Mouse (Mus musculus) heart, embryonic 16.5 days (tissue): ENCODE data around the gene Ndufs6. TPM values are rescaled to one million over a fixed set of nuclear protein-coding genes. Genes with fewer than 3 reads are reported as not detected.

Source experiments
- ATAC-seq: fragments of 200-750 bp; cut with Nextera tagmentation; replicated peaks from 2 replicates; pipeline ENCODE4 v1.8.0; 2017; ENCODE audit warnings: moderate number of reproducible peaks; ENCODE audit not compliant: insufficient read depth, low FRiP score; ENCODE audit errors: extremely low read depth
- H3K27ac ChIP-seq: fragments of 300-500 bp; sonication (generic); 2 replicates; pipeline ENCODE4 v1.5.1; 2014; ENCODE audit warnings: mild to moderate bottlenecking, low read length, control low read depth, moderate library complexity
- H3K27me3 ChIP-seq: fragments of 300-500 bp; sonication (generic); 2 replicates; pipeline ENCODE4 v1.6.1; 2014; ENCODE audit warnings: low read length, mixed read lengths; ENCODE audit not compliant: control insufficient read depth, insufficient read depth
- H3K36me3 ChIP-seq: fragments of 300-500 bp; sonication (generic); 2 replicates; pipeline ENCODE4 v1.6.1; 2014; ENCODE audit not compliant: control insufficient read depth, insufficient read depth
- H3K4me1 ChIP-seq: fragments of 300-500 bp; sonication (generic); 2 replicates; pipeline ENCODE4 v1.6.1; 2014; ENCODE audit warnings: low read length, mixed read lengths; ENCODE audit not compliant: control insufficient read depth, insufficient read depth
- H3K4me2 ChIP-seq: fragments of 300-500 bp; sonication (generic); 2 replicates; pipeline ENCODE4 v1.6.1; 2014; ENCODE audit warnings: low read depth, mild to moderate bottlenecking, control low read depth, low read length
- H3K4me3 ChIP-seq: fragments of 300-500 bp; sonication (generic); 2 replicates; pipeline ENCODE4 v1.5.1; 2014; ENCODE audit warnings: mild to moderate bottlenecking, control low read depth, low read length
- H3K9ac ChIP-seq: fragments of 300-500 bp; sonication (generic); 2 replicates; pipeline ENCODE4 v1.6.1; 2014; ENCODE audit warnings: low read length, control low read depth
- H3K9me3 ChIP-seq: fragments of 300-500 bp; sonication (generic); replicated peaks from 2 replicates; pipeline ENCODE4 v1.6.1; 2016; ENCODE audit warnings: low read length; ENCODE audit not compliant: control insufficient read depth
- WGBS: fragments of 180-500 bp; shearing (Covaris S2); extraction: QIAGEN DNeasy Blood & Tissue Kit; methylation state at CpG from one replicate; pipeline ENCODE4 v1.1.7; 2014; 5-methylcytosine and 5-hydroxymethylcytosine counted together
- polyA plus RNA-seq: library from polyadenylated mRNA; unstranded; fragments of >200 nt; fragmentation: Nextera tagmentation; extraction: Ambion mirVana; gene quantifications from 2 replicates; pipeline ENCODE4 v1.2.1, GENCODE M21; 2015

The Ndufs6 gene
- polyA plus RNA-seq, 1 experiment from 2014 or later, result 798 TPM

- H3K36me3 ChIP-seq, result no peaks in the 10 kb centered on the region; the same call in 1 of the 2 replicates
- WGBS, result 59% methylated on average over 6 of the region's 6 CpGs
- ATAC-seq, result peak; percentile 62
- H3K4me2 ChIP-seq, result no peak overlapping the region
- peak overlapping the region; percentile 50 for H3K9ac ChIP-seq
- peak overlapping the region; percentile 80 for H3K27ac ChIP-seq
- peaks cover 4% of the 10 kb centered on the region; the same call in 1 of the 2 replicates for H3K9me3 ChIP-seq
- no peak overlapping the region for H3K4me3 ChIP-seq
- H3K4me1 ChIP-seq, result peaks cover 30% of the 10 kb centered on the region
- no peaks in the 10 kb centered on the region for H3K27me3 ChIP-seq
Measured at GRCm38 (mm10) chr13:73290206-73290605, 38.1 kb downstream of the Ndufs6 start.

DNA sequence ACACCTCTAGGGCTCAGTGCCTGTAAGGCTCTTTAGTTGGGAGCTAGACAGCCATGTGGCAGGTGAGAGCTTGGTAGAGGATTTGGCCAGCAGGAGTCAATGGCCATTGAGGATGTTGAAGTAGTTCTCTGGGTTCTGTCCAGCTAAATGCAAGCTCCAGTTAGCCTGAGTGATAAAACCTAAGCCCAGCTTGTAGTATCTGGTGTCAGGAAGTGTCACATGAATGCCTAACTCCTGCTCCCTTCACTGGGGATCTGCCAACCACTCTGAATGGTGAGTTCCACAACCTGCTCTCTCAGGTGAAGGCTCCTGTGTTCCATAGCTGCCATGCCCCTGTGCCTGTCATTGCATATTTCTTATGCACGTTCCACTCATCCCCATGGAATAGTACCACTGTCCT, 44.8 kb downstream of the Ndufs6 start:
- H3K4me1 ChIP-seq, result peaks cover 26% of the 10 kb centered on the region
- peak overlapping the region; percentile 68 for H3K27ac ChIP-seq
- no peak overlapping the region for H3K4me3 ChIP-seq
- H3K9ac ChIP-seq, result no peak overlapping the region
- 69% methylated on average over 1 of the region's 1 CpGs for WGBS
- H3K36me3 ChIP-seq, result no peaks in the 10 kb centered on the region
- ATAC-seq, result no peak
- no peaks in the 10 kb centered on the region for H3K9me3 ChIP-seq
- H3K27me3 ChIP-seq, result no peaks in the 10 kb centered on the region
- no peak overlapping the region for H3K4me2 ChIP-seq

DNA sequence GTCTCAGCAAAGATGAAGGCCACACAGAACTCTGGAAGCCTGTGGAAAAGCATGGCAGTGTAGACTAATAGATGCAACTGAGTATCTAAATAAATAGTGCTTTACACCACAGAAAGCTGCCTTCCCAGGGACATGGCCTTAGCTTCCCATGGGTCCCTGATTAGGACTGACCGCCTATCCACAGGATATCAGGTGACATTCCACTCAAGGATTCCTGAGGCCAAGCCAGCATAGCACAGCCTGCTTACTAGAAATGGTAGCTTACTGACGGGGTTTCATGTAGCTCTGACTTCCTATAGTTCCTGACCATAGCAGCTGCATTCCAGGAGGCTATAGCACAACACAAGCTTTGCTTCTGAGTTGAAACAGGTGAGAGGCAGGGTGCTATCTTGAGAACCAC, 45.9 kb downstream of the Ndufs6 start:
- Histone ChIP-seq H3K27ac (peak overlapping the region; percentile 68), H3K4me2 (no peak overlapping the region), H3K4me1 (peaks cover 24% of the 10 kb centered on the region), H3K4me3 (no peak overlapping the region), H3K36me3 (no peaks in the 10 kb centered on the region), H3K9ac (no peak overlapping the region), H3K27me3 (no peaks in the 10 kb centered on the region), H3K9me3 (no peaks in the 10 kb centered on the region)
- peak; percentile 67; the same call in 1 of the 2 replicates for ATAC-seq
- 38% methylated on average over 2 of the region's 2 CpGs for WGBS

GRCm38 (mm10) chr13:73279196-73279595, 49.1 kb downstream of the Ndufs6 start:
- Histone ChIP-seq H3K9ac (no peak overlapping the region), H3K27ac (no peak overlapping the region), H3K4me2 (no peak overlapping the region), H3K36me3 (no peaks in the 10 kb centered on the region), H3K27me3 (peaks cover under 1% of the 10 kb centered on the region; the same call in 1 of the 2 replicates), H3K4me3 (no peak overlapping the region), H3K9me3 (no peaks in the 10 kb centered on the region), H3K4me1 (peaks cover 40% of the 10 kb centered on the region)
- WGBS, result 93% methylated on average over 1 of the region's 1 CpGs
- no peak for ATAC-seq

- Histone ChIP-seq H3K4me3 (no peak overlapping the region), H3K4me2 (no peak overlapping the region), H3K27ac (peak overlapping the region; percentile 86), H3K9ac (no peak overlapping the region), H3K36me3 (no peaks in the 10 kb centered on the region), H3K4me1 (peaks cover 38% of the 10 kb centered on the region), H3K27me3 (peaks cover 15% of the 10 kb centered on the region; the same call in 1 of the 2 replicates), H3K9me3 (no peaks in the 10 kb centered on the region)
- no peak for ATAC-seq
- WGBS, result 23% methylated on average over 1 of the region's 1 CpGs
Measured at GRCm38 (mm10) chr13:73277797-73278196, 50.5 kb downstream of the Ndufs6 start.

DNA sequence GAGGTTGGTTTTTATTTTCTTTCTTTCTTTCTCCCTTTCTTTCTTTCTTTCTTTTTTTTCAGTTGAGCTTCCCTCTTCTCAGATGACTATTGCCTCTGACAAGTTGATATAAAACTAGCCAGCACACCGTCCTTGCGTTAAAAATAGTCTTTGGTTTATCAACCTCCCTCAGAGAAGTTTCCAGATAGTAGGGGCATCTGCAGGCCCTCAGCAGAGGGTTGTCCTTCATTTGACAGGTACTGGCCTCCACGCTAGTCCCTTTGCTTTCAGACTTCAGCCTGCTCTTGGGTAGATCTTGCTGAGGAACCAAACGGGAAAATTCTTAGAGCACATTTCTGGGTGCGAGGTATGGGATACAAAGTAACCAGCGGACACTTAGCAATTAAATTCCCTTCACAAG, 51.0 kb downstream of the Ndufs6 start:
- peak overlapping the region; percentile 86 for H3K27ac ChIP-seq

DNA sequence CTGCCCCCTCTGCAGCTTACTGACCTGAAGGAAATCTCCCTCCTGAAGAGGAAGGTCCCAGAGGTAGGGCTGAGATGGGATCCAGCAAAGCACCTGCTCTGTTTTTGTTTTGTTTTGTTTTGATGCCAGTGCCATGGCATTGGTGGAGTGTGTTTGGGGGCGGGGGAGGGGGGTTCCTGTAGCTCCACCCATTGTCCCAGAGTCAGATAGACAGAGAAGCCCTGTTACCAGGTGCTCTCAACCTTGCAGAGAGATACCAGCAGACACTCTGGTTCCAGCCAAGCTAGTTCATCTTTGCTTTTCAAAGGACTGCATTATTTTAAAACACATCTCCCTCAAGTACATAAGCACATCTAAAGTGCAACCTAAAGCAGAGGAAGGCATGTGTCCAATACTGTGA, 54.8 kb downstream of the Ndufs6 start:
- ATAC-seq, result no peak
- Histone ChIP-seq H3K9me3 (no peaks in the 10 kb centered on the region), H3K4me2 (no peak overlapping the region), H3K36me3 (0 out of 2 replicates have a peak, but pooled peaks cover 2% of the 10 kb centered on the region), H3K4me1 (peaks cover 65% of the 10 kb centered on the region), H3K4me3 (no peak overlapping the region), H3K27me3 (peaks cover 53% of the 10 kb centered on the region), H3K27ac (no peak overlapping the region; the same call in 1 of the 2 replicates), H3K9ac (no peak overlapping the region)
- 40% methylated on average over 1 of the region's 1 CpGs for WGBS

More for the DNA sequence above, 51.0 kb downstream of the Ndufs6 start:
- H3K9ac ChIP-seq, result no peak overlapping the region
- no peaks in the 10 kb centered on the region for H3K36me3 ChIP-seq
- 36% methylated on average over 6 of the region's 6 CpGs for WGBS
- peak; percentile 73 for ATAC-seq
- no peak overlapping the region for H3K4me2 ChIP-seq
- peaks cover 19% of the 10 kb centered on the region; the same call in 1 of the 2 replicates for H3K27me3 ChIP-seq
- no peaks in the 10 kb centered on the region for H3K9me3 ChIP-seq
- peaks cover 36% of the 10 kb centered on the region for H3K4me1 ChIP-seq
- H3K4me3 ChIP-seq, result no peak overlapping the region

- Histone ChIP-seq H3K27me3 (peaks cover 60% of the 10 kb centered on the region), H3K36me3 (0 out of 2 replicates have a peak, but pooled peaks cover 2% of the 10 kb centered on the region), H3K4me3 (no peak overlapping the region), H3K9ac (peak overlapping the region; percentile 78), H3K9me3 (no peaks in the 10 kb centered on the region), H3K4me1 (peaks cover 66% of the 10 kb centered on the region), H3K4me2 (no peak overlapping the region), H3K27ac (peak overlapping the region; percentile 41)
- no peak for ATAC-seq
Measured at GRCm38 (mm10) chr13:73272794-73273282, 55.5 kb downstream of the Ndufs6 start.

DNA sequence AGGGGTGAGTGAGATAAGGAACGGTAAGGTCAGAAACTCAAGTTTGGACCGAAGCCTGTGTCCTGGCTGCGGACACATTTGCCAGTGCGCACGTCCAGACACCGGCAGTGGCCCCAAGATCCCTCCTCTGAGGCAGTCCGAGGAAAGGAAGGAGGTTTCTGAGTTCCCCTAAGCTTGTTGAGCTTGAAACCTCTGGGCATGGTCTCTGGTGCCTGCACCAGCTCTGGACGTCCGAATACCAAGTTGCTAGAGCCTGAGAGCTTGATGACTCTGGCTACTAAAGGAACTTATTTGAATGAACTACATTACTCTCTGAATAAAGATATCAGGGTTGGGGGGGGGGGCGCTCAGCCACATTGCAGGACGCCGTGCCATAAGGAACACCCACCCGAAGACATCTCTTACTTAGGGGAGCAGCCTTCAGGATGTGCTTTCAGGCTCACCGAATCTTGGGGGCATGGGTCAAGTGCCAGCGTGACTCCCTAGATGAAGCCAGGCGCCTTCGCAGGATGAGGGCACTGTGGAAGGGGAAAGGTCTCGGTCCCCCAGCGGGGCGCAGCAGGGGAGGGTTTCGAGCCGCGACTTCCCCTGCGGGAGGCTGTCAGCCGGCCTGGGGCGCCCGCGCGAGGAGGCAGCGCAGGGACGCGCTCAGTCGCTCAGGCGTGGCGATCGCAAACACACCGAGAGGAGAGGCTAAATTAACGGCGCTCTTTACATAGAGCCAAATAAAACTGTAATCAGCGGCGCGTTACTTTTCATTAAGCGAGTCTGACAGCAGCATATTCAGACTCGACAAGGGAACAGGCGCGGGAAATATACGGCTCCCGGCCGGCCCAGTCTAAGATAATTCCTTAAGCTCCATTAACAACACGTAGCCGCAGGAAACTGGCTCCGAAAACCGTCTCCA, 56.8 kb downstream of the Ndufs6 start:
- peak overlapping the region; percentile 44 for H3K4me3 ChIP-seq
- no peaks in the 10 kb centered on the region for H3K9me3 ChIP-seq
- peaks cover 68% of the 10 kb centered on the region for H3K27me3 ChIP-seq
- H3K9ac ChIP-seq, result peak overlapping the region; percentile 78
- 1% methylated on average over 52 of the region's 53 CpGs for WGBS
- peaks cover 59% of the 10 kb centered on the region for H3K4me1 ChIP-seq
- no peak for ATAC-seq
- peak overlapping the region; percentile 71 for H3K4me2 ChIP-seq
- H3K36me3 ChIP-seq, result peaks cover 6% of the 10 kb centered on the region; the same call in 1 of the 2 replicates
- H3K27ac ChIP-seq, result peak overlapping the region; percentile 75
